Mouse (Mus musculus) lung, embryonic 14.5 days (tissue): ENCODE results near the gene Cav3. TPM values are rescaled to one million over a fixed set of nuclear protein-coding genes. Genes with fewer than 3 reads are reported as not detected.

Source experiments
- ATAC-seq: fragments of 200-750 bp; cut with Nextera tagmentation; 2 replicates; pipeline ENCODE4 v1.8.0; 2017; ENCODE audit warnings: mild to moderate bottlenecking, moderate TSS enrichment, moderate library complexity; ENCODE audit not compliant: insufficient read depth
- DNase-seq: peaks from one replicate; pipeline ENCODE4 v3.0.0-alpha.2; 2015
- H3K27ac ChIP-seq: fragments of 300-500 bp; sonication (generic); 2 replicates; pipeline ENCODE4 v1.5.1; 2014; ENCODE audit warnings: low read depth, mild to moderate bottlenecking, moderate library complexity
- H3K27me3 ChIP-seq: fragments of 300-500 bp; sonication (generic); 2 replicates; pipeline ENCODE4 v1.6.1; 2014; ENCODE audit warnings: low read length, control low read depth; ENCODE audit not compliant: insufficient read depth
- H3K36me3 ChIP-seq: fragments of 300-500 bp; sonication (generic); 2 replicates; pipeline ENCODE4 v1.6.1; 2014; ENCODE audit warnings: control low read depth; ENCODE audit not compliant: insufficient read depth
- H3K4me1 ChIP-seq: fragments of 300-500 bp; sonication (generic); 2 replicates; pipeline ENCODE4 v1.6.1; 2014; ENCODE audit warnings: antibody characterized with exemption, control low read depth; ENCODE audit not compliant: insufficient read depth
- H3K4me2 ChIP-seq: fragments of 300-500 bp; sonication (generic); 2 replicates; pipeline ENCODE4 v1.6.1; 2014; ENCODE audit warnings: mild to moderate bottlenecking
- H3K4me3 ChIP-seq: fragments of 300-500 bp; sonication (generic); 2 replicates; pipeline ENCODE4 v1.5.1; 2014; ENCODE audit warnings: low read depth, low read length
- H3K9ac ChIP-seq: fragments of 300-500 bp; sonication (generic); 2 replicates; pipeline ENCODE4 v1.6.1; 2014
- H3K9me3 ChIP-seq: fragments of 300-500 bp; sonication (generic); 2 replicates; pipeline ENCODE4 v1.6.1; 2016; ENCODE audit warnings: low read depth, low read length, control low read depth
- CTCF ChIP-seq: IDR thresholded peaks from 2 replicates; pipeline ENCODE4 v1.5.1; 2016; ENCODE audit warnings: antibody characterized with exemption, low read depth
- WGBS: fragments of 180-500 bp; shearing (Covaris S2); extraction: QIAGEN DNeasy Blood & Tissue Kit; methylation state at CpG from one replicate; pipeline ENCODE4 v1.1.7; 2014; 5-methylcytosine and 5-hydroxymethylcytosine counted together
- polyA plus RNA-seq: library from polyadenylated mRNA; unstranded; fragments of >200 nt; fragmentation: Nextera tagmentation; extraction: Ambion mirVana; gene quantifications from 2 replicates; pipeline ENCODE4 v1.2.1, GENCODE M21; 2014

Gene Cav3
- 0.63 and 2.2 TPM in 2 replicates for polyA plus RNA-seq

GRCm38 (mm10) chr6:112459341-112459749 lies at the start of gene Cav3:
Gene Cav3 (plus strand): TSS chr6:112459505.
- peak; percentile 84 for ATAC-seq
- H3K9ac ChIP-seq, result no peak within 1 kb of the TSS
- DNase-seq, result peak; percentile 47
- no peaks in the 10 kb centered on the region for H3K36me3 ChIP-seq
- peak within 1 kb of the TSS; percentile 31; the same call in 1 of the 2 replicates for H3K4me2 ChIP-seq
- no peaks in the 10 kb centered on the region; the same call in 1 of the 2 replicates for H3K27me3 ChIP-seq
- WGBS, result 44% methylated on average over 12 of the region's 12 CpGs
- H3K27ac ChIP-seq, result no peak within 1 kb of the TSS
- H3K9me3 ChIP-seq, result no peaks in the 10 kb centered on the region
- H3K4me1 ChIP-seq, result no peaks in the 10 kb centered on the region
- H3K4me3 ChIP-seq, result no peak within 1 kb of the TSS
- TF ChIP-seq CTCF, result no peak

- Histone ChIP-seq H3K9ac (no peak overlapping the region), H3K27me3 (no peaks in the 10 kb centered on the region), H3K36me3 (no peaks in the 10 kb centered on the region), H3K4me2 (no peak overlapping the region), H3K4me3 (no peak overlapping the region), H3K4me1 (no peaks in the 10 kb centered on the region), H3K9me3 (no peaks in the 10 kb centered on the region; the same call in 1 of the 2 replicates), H3K27ac (no peak overlapping the region)
- no peak for TF ChIP-seq CTCF
- DNase-seq (no peak), ATAC-seq (no peak)
- WGBS, result 42% methylated on average over 9 of the region's 9 CpGs
Measured at GRCm38 (mm10) chr6:112419333-112419732, 40.0 kb upstream of the Cav3 start.

DNA sequence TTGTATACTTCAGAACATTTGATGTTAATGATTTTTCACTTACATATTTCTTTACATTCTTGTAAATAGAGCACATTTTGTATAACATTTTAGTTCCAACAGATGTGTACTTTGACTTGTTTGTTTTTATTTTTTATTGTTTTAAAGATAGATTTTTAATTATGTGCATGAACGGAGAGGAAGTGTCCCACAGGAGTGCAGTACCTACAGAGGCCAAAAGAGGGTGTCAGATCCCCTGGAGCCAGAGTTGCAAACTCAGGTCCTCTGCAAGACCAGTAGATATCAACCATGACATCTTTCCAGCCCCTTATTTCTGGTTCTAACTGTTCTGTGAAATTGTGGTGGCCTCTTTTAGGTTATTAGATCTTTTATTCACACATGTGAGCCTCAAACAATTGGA lies 38.4 kb upstream of the Cav3 start:
- no peaks in the 10 kb centered on the region for H3K4me1 ChIP-seq
- H3K27me3 ChIP-seq, result no peaks in the 10 kb centered on the region
- H3K27ac ChIP-seq, result no peak overlapping the region
- TF ChIP-seq CTCF, result peak; percentile 23; the same call in 1 of the 2 replicates
- no peak overlapping the region for H3K4me3 ChIP-seq
- H3K9ac ChIP-seq, result no peak overlapping the region
- H3K36me3 ChIP-seq, result no peaks in the 10 kb centered on the region
- no peaks in the 10 kb centered on the region; the same call in 1 of the 2 replicates for H3K9me3 ChIP-seq
- DNase-seq (no peak), ATAC-seq (no peak)
- 89% methylated on average over 1 of the region's 1 CpGs for WGBS
- H3K4me2 ChIP-seq, result no peak overlapping the region

DNA sequence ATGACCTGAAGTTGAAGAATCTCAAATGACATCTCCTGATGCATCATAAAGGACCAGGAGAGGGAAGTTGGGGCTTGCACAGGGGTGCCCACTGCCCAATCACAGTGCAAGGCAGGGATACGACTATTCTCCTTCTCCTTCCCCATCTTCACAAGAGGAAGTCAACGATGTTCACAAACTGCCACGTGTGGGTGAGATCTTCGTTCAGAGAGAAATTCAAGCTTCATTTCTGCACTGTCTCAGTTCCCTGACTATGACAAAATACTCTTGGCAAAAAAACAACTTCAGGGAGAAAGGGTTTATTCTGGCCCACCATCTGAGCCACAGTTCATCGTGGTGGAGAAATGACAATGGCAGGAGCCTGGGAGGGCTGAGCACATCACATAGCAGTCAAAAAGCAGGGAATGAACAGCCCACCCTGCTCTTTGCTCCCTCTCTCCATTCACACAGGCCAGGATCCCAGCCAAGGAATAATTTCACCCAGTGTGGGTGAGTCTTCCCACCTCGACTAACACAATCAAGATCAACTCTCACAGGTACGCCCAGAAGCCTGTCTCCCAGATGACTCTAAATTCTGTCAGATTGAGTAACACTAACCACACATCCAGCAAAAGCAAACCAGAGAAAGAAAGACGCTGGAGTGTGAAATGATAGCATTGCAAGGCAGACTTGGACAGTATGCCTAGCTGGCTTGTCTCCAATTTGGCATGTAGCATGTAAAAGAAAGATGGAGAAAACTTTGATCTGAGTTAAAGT lies 35.4 kb upstream of the Cav3 start:
- Histone ChIP-seq H3K4me1 (no peaks in the 10 kb centered on the region), H3K27ac (peak overlapping the region; percentile 61; the same call in 1 of the 2 replicates), H3K4me3 (no peak overlapping the region), H3K36me3 (no peaks in the 10 kb centered on the region), H3K27me3 (no peaks in the 10 kb centered on the region), H3K4me2 (no peak overlapping the region), H3K9ac (no peak overlapping the region), H3K9me3 (no peaks in the 10 kb centered on the region; the same call in 1 of the 2 replicates)
- 34% methylated on average over 8 of the region's 8 CpGs for WGBS
- peak; percentile 81 for ATAC-seq
- DNase-seq, result peak; percentile 94
- TF ChIP-seq CTCF, result no peak

DNA sequence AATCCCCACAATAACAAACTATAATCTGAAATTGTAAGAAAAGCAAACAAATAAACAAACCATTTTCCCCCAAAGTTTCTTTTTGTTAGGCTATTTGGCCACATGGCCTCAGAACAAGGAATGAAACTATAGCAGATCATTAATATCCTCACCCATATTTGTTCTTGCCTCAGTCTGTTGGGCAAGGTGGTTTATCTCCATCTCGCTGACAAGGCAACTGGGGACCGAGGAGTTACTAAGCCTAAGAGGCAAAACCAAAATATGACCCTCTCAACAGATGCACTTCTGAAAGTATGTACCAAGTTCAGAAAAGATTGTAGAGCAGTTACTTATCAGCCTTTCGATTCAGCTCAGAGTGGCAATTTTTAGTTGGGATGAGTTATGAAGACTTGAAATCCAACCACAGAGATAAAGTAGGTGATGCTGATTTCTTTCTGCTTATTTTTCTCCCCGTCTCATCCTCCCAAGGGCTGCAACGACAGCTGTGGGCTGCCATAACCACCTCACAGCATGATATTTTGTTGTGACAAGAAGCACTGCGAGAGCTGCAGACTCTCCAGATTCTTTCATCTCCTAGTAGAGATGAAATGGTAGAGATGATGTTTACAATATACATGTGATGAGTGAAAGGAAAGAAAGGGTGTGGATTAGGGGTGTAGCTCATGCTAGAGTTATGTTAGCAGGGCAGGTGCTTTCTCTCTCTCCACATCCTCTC lies 33.1 kb upstream of the Cav3 start:
- no peaks in the 10 kb centered on the region for H3K4me1 ChIP-seq
- H3K27ac ChIP-seq, result no peak overlapping the region
- WGBS, result 26% methylated on average over 6 of the region's 6 CpGs
- H3K27me3 ChIP-seq, result no peaks in the 10 kb centered on the region
- no peak overlapping the region for H3K9ac ChIP-seq
- H3K36me3 ChIP-seq, result no peaks in the 10 kb centered on the region
- no peak overlapping the region for H3K4me3 ChIP-seq
- peak; percentile 84 for ATAC-seq
- DNase-seq, result peak; percentile 91
- no peak for TF ChIP-seq CTCF
- no peaks in the 10 kb centered on the region; the same call in 1 of the 2 replicates for H3K9me3 ChIP-seq
- H3K4me2 ChIP-seq, result no peak overlapping the region

DNA sequence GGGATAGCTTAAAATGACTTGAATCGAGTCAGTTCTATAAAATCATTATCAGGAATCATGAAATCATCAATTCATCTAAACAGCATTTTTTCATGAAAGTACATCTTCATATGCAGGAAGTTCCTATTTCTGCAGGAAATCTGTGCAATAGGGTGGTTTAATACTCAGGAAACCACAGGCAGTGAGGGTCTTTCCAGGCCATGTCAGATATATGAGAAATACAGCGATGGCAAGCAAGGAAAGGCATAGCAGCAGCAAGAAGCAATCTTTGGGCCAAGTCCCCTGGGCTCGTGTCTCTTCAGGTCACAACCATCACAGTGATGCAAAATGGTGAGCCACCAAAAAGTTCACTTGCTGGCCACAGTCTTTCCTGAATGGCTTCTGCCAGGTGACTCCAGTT lies 13.6 kb upstream of the Cav3 start:
- Histone ChIP-seq H3K36me3 (no peaks in the 10 kb centered on the region), H3K4me2 (no peak overlapping the region), H3K9ac (no peak overlapping the region), H3K27ac (no peak overlapping the region), H3K27me3 (no peaks in the 10 kb centered on the region), H3K9me3 (no peaks in the 10 kb centered on the region), H3K4me1 (no peaks in the 10 kb centered on the region), H3K4me3 (no peak overlapping the region)
- 86% methylated on average over 3 of the region's 3 CpGs for WGBS
- no peak for ATAC-seq
- DNase-seq, result no peak
- no peak for TF ChIP-seq CTCF

DNA sequence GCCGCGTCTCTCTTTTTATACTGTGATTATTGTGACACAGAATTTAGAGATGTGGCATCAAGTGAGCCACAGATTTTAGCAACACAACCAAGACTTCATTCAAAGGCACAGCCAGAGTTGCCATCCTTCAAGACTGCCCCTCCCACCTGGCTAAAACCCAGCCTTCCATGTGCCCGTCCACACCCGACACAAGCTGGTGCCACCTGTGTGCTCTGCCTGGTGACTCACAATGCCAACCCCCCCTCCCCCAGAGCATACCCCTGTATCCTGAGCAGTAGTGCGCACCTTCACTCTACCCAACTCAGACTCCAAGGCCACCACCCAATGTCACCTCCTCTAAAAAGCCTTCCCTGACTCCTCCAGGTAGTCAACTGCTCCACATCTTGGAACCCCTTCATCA lies 2.2 kb downstream of the Cav3 start:
- Histone ChIP-seq H3K9ac (no peak overlapping the region), H3K9me3 (no peaks in the 10 kb centered on the region), H3K27me3 (no peaks in the 10 kb centered on the region; the same call in 1 of the 2 replicates), H3K27ac (no peak overlapping the region), H3K4me2 (no peak overlapping the region), H3K4me1 (no peaks in the 10 kb centered on the region), H3K4me3 (no peak overlapping the region), H3K36me3 (no peaks in the 10 kb centered on the region)
- DNase-seq (no peak), ATAC-seq (no peak)
- 93% methylated on average over 5 of the region's 5 CpGs for WGBS
- TF ChIP-seq CTCF, result no peak
